Mouse (Mus musculus) kidney, adult 2 months (tissue): Measurements from ENCODE around the gene Olfr1294. TPM values are rescaled to one million over a fixed set of nuclear protein-coding genes. Genes with fewer than 3 reads are reported as not detected.

Experiments used
- DNase-seq: peaks from one replicate; pipeline ENCODE4 v3.0.0; 2021
- H3K27ac ChIP-seq: fragments of 200-500 bp; 2 replicates; pipeline ENCODE4 v1.5.1; 2012; ENCODE audit warnings: low read depth, low read length, control low read depth, inconsistent platforms; ENCODE audit not compliant: insufficient read depth
- H3K27me3 ChIP-seq: fragments of 200-500 bp; replicated peaks from 2 replicates; pipeline ENCODE4 v1.6.1; 2012; ENCODE audit warnings: mild to moderate bottlenecking, moderate library complexity, low read length, inconsistent platforms; ENCODE audit not compliant: control insufficient read depth, insufficient read depth
- H3K36me3 ChIP-seq: fragments of 200-500 bp; 2 replicates; pipeline ENCODE4 v1.6.1; 2012; ENCODE audit warnings: mild to moderate bottlenecking, moderate library complexity, low read length, inconsistent platforms; ENCODE audit not compliant: control insufficient read depth, insufficient read depth
- H3K4me1 ChIP-seq: fragments of 200-500 bp; 2 replicates; pipeline ENCODE4 v1.6.1; 2011; ENCODE audit warnings: low read length; ENCODE audit not compliant: control insufficient read depth, insufficient read depth
- H3K4me3 ChIP-seq: fragments of 200-500 bp; 2 replicates; pipeline ENCODE4 v1.5.1; 2011; ENCODE audit warnings: mild to moderate bottlenecking, low read depth, low read length, control low read depth; ENCODE audit not compliant: insufficient read depth
- CTCF ChIP-seq: fragments of 200-500 bp; conservative IDR thresholded peaks from 2 replicates; pipeline ENCODE4 v1.5.1; 2011; ENCODE audit warnings: low read depth, mild to moderate bottlenecking, control low read depth, low read length, moderate library complexity, mixed read lengths; ENCODE audit not compliant: insufficient read depth, insufficient read length
- POLR2A ChIP-seq: fragments of 200-500 bp; IDR thresholded peaks from one replicate; pipeline ENCODE4 v1.6.1; 2011; ENCODE audit warnings: low read depth, low read length, control low read depth
- WGBS: fragments of 180-500 bp; shearing (Covaris S2); methylation state at CpG from one replicate; pipeline ENCODE4 v1.1.7; 2018; 5-methylcytosine and 5-hydroxymethylcytosine counted together
- polyA plus RNA-seq: library from polyadenylated mRNA; depleted of rRNA; stranded (reverse); fragments of >200 nt; gene quantifications from 2 replicates; pipeline ENCODE4 v1.2.3, GENCODE M21; 2012; rRNA removed

The Olfr1294 gene
- polyA plus RNA-seq, result not detected in 2 replicates

GRCm38 (mm10) chr2:111540191-111540590 lies at the start of gene Olfr1294:
Olfr1294 (minus strand) TSS chr2:111540291.
- no peaks in the 10 kb centered on the region for H3K36me3 ChIP-seq
- no peaks in the 10 kb centered on the region for H3K27me3 ChIP-seq
- WGBS, result 38% methylated on average over 1 of the region's 1 CpGs
- no peaks in the 10 kb centered on the region for H3K4me1 ChIP-seq
- no peak within 1 kb of the TSS for H3K27ac ChIP-seq
- TF ChIP-seq CTCF (no peak), POLR2A (no peak)
- H3K4me3 ChIP-seq, result no peak within 1 kb of the TSS
- DNase-seq, result no peak

- Histone ChIP-seq H3K27ac (no peak within 1 kb of the TSS), H3K27me3 (no peaks in the 10 kb centered on the region), H3K4me3 (no peak within 1 kb of the TSS), H3K36me3 (no peaks in the 10 kb centered on the region), H3K4me1 (no peaks in the 10 kb centered on the region)
- no peak for TF ChIP-seq POLR2A
- no peak for DNase-seq
Measured at GRCm38 (mm10) chr2:111569581-111569980, 29.5 kb upstream of the Olfr1294 start, which contains the start of gene Olfr1295. Olfr1295 (minus strand) TSS chr2:111569681.

GRCm38 (mm10) chr2:111524903-111525302 lies 15.2 kb downstream of the Olfr1294 start, which contains the start of gene Olfr1293-ps:
Olfr1293-ps (plus strand) TSS chr2:111525203.
- no peak within 1 kb of the TSS for H3K27ac ChIP-seq
- DNase-seq, result no peak
- no peaks in the 10 kb centered on the region for H3K27me3 ChIP-seq
- H3K36me3 ChIP-seq, result no peaks in the 10 kb centered on the region
- WGBS, result 71% methylated on average over 1 of the region's 1 CpGs
- H3K4me1 ChIP-seq, result no peaks in the 10 kb centered on the region
- no peak within 1 kb of the TSS for H3K4me3 ChIP-seq
- TF ChIP-seq CTCF, result no peak
- TF ChIP-seq POLR2A, result no peak

GRCm38 (mm10) chr2:111517451-111517850 lies 22.6 kb downstream of the Olfr1294 start:
- DNase-seq, result no peak
- 85% methylated on average over 10 of the region's 10 CpGs for WGBS
- Histone ChIP-seq H3K4me3 (no peak overlapping the region), H3K4me1 (no peaks in the 10 kb centered on the region), H3K27me3 (no peaks in the 10 kb centered on the region), H3K36me3 (no peaks in the 10 kb centered on the region), H3K27ac (no peak overlapping the region)
- TF ChIP-seq CTCF, result no peak
- no peak for TF ChIP-seq POLR2A

GRCm38 (mm10) chr2:111496880-111497279 lies 43.2 kb downstream of the Olfr1294 start, which contains the start of gene Olfr1291-ps1:
Olfr1291-ps1 (plus strand) TSS chr2:111497180.
- Histone ChIP-seq H3K4me1 (no peaks in the 10 kb centered on the region), H3K36me3 (no peaks in the 10 kb centered on the region), H3K27ac (no peak within 1 kb of the TSS), H3K4me3 (no peak within 1 kb of the TSS), H3K27me3 (no peaks in the 10 kb centered on the region)
- no peak for DNase-seq
- 81% methylated on average over 3 of the region's 3 CpGs for WGBS
- TF ChIP-seq CTCF, result no peak
- TF ChIP-seq POLR2A, result no peak

- TF ChIP-seq CTCF (no peak), POLR2A (no peak)
- no peaks in the 10 kb centered on the region for H3K4me1 ChIP-seq
- H3K27ac ChIP-seq, result no peak within 1 kb of the TSS
- H3K36me3 ChIP-seq, result no peaks in the 10 kb centered on the region
- no peak for DNase-seq
- no peak within 1 kb of the TSS for H3K4me3 ChIP-seq
- WGBS, result 76% methylated on average over 5 of the region's 5 CpGs
- no peaks in the 10 kb centered on the region for H3K27me3 ChIP-seq
Measured at GRCm38 (mm10) chr2:111493729-111494128, 46.4 kb downstream of the Olfr1294 start, which contains the start of gene Olfr1290. Olfr1290 (minus strand) TSS chr2:111493829.

Other genes with a start within 250 kb of the Olfr1294 start
- gene Olfr1279, start 239.7 kb downstream of the Olfr1294 start, polyA plus RNA-seq, result not detected in 2 replicates
- not detected in 2 replicates for gene Olfr1280, start 226.3 kb downstream of the Olfr1294 start, polyA plus RNA-seq
- not detected in 2 replicates for gene Olfr1281, start 213.8 kb downstream of the Olfr1294 start, polyA plus RNA-seq
- gene Olfr1282, start 204.2 kb downstream of the Olfr1294 start, polyA plus RNA-seq, result not detected in 2 replicates
- not detected in 2 replicates for gene Olfr1283, start 173.5 kb downstream of the Olfr1294 start, polyA plus RNA-seq
- gene Olfr1284, start 164.8 kb downstream of the Olfr1294 start, polyA plus RNA-seq, result not detected in 2 replicates
- not detected in 2 replicates for gene Olfr1286, start 117.2 kb downstream of the Olfr1294 start, polyA plus RNA-seq
- gene Olfr1287, start 91.1 kb downstream of the Olfr1294 start, polyA plus RNA-seq, result not detected in 2 replicates
- gene Olfr1288, start 66.2 kb downstream of the Olfr1294 start, polyA plus RNA-seq, result not detected in 2 replicates
- not detected in 2 replicates for gene Olfr1289, start 59.5 kb downstream of the Olfr1294 start, polyA plus RNA-seq
- not detected in 2 replicates for gene Olfr1290, start 46.5 kb downstream of the Olfr1294 start, polyA plus RNA-seq
- not detected in 2 replicates for gene Olfr1291-ps1, start 43.1 kb downstream of the Olfr1294 start, polyA plus RNA-seq
- not detected in 2 replicates for gene Olfr1293-ps, start 15.1 kb downstream of the Olfr1294 start, polyA plus RNA-seq
- gene Olfr1295, start 29.4 kb upstream of the Olfr1294 start, polyA plus RNA-seq, result not detected in 2 replicates
- not detected in 2 replicates for gene Olfr1297, start 86.2 kb upstream of the Olfr1294 start, polyA plus RNA-seq
- not detected in 2 replicates for gene Olfr1298, start 108.9 kb upstream of the Olfr1294 start, polyA plus RNA-seq
- not detected in 2 replicates for gene Olfr1299, start 121.1 kb upstream of the Olfr1294 start, polyA plus RNA-seq
- not detected in 2 replicates for gene Olfr1301, start 210.7 kb upstream of the Olfr1294 start, polyA plus RNA-seq
- not detected in 2 replicates for gene Olfr1302, start 237.1 kb upstream of the Olfr1294 start, polyA plus RNA-seq